Mouse (Mus musculus) adrenal gland, adult (tissue): Measurements from ENCODE around the gene Gm45799.

Experiments used
- DNase-seq, 2 experiments: peaks; one replicate each; pipeline ENCODE4 v3.0.0; 2022 to 2023; ENCODE audit warnings: low spot score in 1 of 2; ENCODE audit not compliant: inconsistent age in 2 of 2

Gm45799 gene

GRCm38 (mm10) chr7:105640233-105640893, at the start of gene Gm45799, which contains the start of gene Arfip2:
TSS of gene Gm45799 (plus strand) at chr7:105640552.
TSS of gene Arfip2 (minus strand) at chr7:105640416.
- DNase-seq, result peak; percentile 98 to 99

- peak; percentile 62 to 91 for DNase-seq
Measured at GRCm38 (mm10) chr7:105602860-105603623, 37.3 kb upstream of the Gm45799 start.

- no peak for DNase-seq
Measured at GRCm38 (mm10) chr7:105608467-105608866, 31.9 kb upstream of the Gm45799 start.

GRCm38 (mm10) chr7:105611767-105612166, 28.6 kb upstream of the Gm45799 start:
- DNase-seq, result no peak

- DNase-seq, result no peak
Measured at GRCm38 (mm10) chr7:105614400-105614799, 26.0 kb upstream of the Gm45799 start.

GRCm38 (mm10) chr7:105615720-105616119, 24.6 kb upstream of the Gm45799 start:
- DNase-seq, result no peak

GRCm38 (mm10) chr7:105616561-105616960, 23.8 kb upstream of the Gm45799 start:
- no peak for DNase-seq

GRCm38 (mm10) chr7:105617810-105618209, 22.5 kb upstream of the Gm45799 start:
- no peak for DNase-seq

- DNase-seq, result no peak
Measured at GRCm38 (mm10) chr7:105619701-105620100, 20.7 kb upstream of the Gm45799 start.

GRCm38 (mm10) chr7:105621053-105621452, 19.3 kb upstream of the Gm45799 start:
- DNase-seq, result no peak

GRCm38 (mm10) chr7:105621646-105622292, 18.6 kb upstream of the Gm45799 start:
- no peak for DNase-seq

- no peak for DNase-seq
Measured at GRCm38 (mm10) chr7:105625397-105625796, 15.0 kb upstream of the Gm45799 start.

- peak; percentile 63 to 80 for DNase-seq
Measured at GRCm38 (mm10) chr7:105628633-105629032, 11.7 kb upstream of the Gm45799 start.

GRCm38 (mm10) chr7:105632551-105632972, 7.8 kb upstream of the Gm45799 start:
- peak; percentile 37 to 66 for DNase-seq

- DNase-seq, result peak; percentile 94 to 98
Measured at GRCm38 (mm10) chr7:105633127-105633800, 7.1 kb upstream of the Gm45799 start, which contains the start of gene Trim3. TSS of gene Trim3 (minus strand) at chr7:105633571.

GRCm38 (mm10) chr7:105633801-105634135, 6.6 kb upstream of the Gm45799 start:
- DNase-seq, result no peak

GRCm38 (mm10) chr7:105634272-105634920, 6.0 kb upstream of the Gm45799 start:
- peak in 1 of 2 experiments; percentile 52 for DNase-seq

- no peak for DNase-seq
Measured at GRCm38 (mm10) chr7:105635726-105636125, 4.6 kb upstream of the Gm45799 start.

- DNase-seq, result peak in 1 of 2 experiments; percentile 10
Measured at GRCm38 (mm10) chr7:105638776-105639175, 1.6 kb upstream of the Gm45799 start.

- DNase-seq, result peak; percentile 72 to 77
Measured at GRCm38 (mm10) chr7:105639304-105639703, 1.0 kb upstream of the Gm45799 start.

GRCm38 (mm10) chr7:105639756-105640155, 596 bp upstream of the Gm45799 start, which contains the start of gene Timm10b:
TSS of gene Timm10b (plus strand) at chr7:105640056.
- no peak for DNase-seq
